Mouse (Mus musculus) yolk sac, embryonic 10.5 days (tissue): ENCODE data around the gene Brinp3.
A peak's percentile ranks its signal among the peaks of the same experiment; 100 is the strongest.
"Not testable (repeated sequence)": the region's sequence is repeated elsewhere in the genome, so short reads cannot be mapped to it uniquely, and the experiment has no call there.

ENCODE experiments used
- DNase-seq: peaks from one replicate; pipeline ENCODE4 v3.0.0-alpha.2; 2017; ENCODE audit warnings: low spot score

The Brinp3 gene

DNA sequence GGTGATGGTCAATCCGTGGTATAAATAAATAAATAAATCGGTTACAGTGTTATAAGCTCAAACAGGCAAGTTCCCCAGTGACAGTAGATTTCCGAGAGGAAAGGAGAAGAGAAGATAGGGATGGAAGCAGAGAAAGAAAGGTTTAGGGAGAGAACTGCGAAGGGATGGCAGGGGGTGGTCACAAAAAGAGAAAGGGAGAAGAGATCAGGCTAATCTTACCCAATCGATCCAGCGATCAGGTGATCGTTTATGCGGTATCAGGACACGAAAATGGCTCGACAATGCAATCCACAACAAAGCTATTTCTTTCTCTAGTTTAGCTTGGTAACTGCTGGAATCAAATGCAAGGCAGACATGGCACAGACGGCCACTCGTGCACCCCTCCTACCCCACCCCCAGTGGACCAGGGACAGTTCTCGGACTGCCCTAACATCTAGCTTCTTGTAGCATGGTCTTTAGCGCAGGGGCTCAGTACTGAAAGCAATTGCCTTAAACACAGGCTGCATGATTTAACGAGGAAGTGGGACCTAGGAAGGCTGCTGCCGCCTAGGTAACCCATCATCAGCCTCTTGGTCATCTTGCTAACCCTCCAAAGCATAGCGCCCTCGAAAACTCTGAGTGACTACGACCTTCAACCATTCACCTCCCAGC, at the start of gene Brinp3:
Gene Brinp3, plus strand, starts transcription at position 80 of the 651 bp plus-strand sequence.
- DNase-seq: no peak

GRCm38 (mm10) chr1:146494221-146494620, 339 bp upstream of the Brinp3 start:
- no peak for DNase-seq

GRCm38 (mm10) chr1:146495386-146495785, 826 bp downstream of the Brinp3 start:
- DNase-seq: no peak

GRCm38 (mm10) chr1:146497381-146498081, 3.0 kb downstream of the Brinp3 start:
- DNase-seq: peak; percentile 16

DNA sequence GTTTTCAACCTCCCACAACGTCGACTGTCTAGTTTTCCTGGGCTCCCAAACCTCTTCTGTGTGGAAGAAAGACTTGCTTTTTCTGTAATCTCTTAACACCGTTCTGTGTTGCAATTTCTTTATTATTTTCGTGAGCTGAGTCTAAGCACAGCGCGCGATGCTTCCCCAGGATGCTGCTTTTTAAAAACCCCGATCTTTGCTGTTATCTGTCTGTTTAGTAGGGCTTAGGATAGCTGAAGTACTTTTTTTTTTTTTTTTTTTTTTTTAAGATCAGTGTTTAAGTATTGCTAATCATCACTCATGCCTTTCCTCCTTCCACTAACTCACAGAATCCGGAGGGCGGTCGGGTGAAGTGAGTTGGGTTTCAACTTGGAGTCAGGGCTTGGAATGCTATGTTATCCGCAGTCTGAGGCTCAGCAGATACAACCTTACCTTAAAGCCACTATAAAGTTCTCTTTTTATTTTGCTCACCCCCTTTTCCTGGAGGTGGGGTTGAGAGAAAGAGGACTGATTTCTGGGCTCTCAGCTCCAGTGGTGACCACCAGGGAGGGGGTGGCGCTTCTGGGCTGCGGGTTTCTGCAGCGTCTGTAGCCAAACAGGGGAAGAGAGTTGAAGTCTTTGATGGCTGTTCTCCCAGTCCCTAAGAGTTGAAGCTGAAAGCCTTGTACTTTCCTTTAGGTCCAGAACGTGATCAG, 3.7 kb downstream of the Brinp3 start:
- peak; percentile 15 for DNase-seq

GRCm38 (mm10) chr1:146498780-146499114, 4.2 kb downstream of the Brinp3 start:
- peak; percentile 15 for DNase-seq

DNA sequence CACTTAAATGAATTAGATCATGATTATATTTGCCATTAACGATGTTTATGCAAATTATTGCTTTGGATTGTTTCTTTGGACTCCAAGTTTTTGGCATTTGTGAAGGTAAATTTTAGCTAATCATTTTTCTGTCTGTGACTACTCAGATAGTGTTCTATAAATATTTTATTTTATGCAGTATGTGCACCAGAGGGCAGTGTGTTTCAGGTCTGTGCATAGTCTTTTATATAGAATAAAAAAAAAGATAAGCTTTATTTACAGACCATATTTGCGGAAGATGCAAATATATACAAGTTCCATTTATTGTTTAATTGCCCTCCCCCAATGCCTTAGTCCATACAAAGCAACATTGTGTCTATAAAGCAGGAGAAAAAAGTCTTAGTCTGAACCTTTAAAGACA, 20.8 kb downstream of the Brinp3 start:
- DNase-seq: no peak

- DNase-seq: no peak
Measured at GRCm38 (mm10) chr1:146523727-146524573, 29.4 kb downstream of the Brinp3 start.

DNA sequence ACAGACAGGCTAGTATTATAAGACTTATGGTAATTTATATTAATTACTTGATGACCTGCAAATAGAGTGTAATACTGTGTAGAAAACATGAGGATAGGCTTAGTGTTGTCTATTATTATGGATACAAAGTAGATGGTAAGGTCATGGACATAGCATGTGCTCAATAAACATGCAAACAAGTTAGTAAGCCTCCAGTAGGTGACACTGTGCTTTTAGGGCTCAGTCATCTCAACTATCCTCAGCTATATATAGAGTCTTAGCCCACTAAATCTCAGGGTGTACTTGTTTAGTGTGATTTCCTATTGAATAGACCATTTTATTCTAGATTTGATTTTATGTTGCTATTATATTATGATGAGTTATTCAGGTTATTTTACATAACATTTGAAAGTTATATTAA, 34.0 kb downstream of the Brinp3 start:
- no peak for DNase-seq

- DNase-seq: no peak
Measured at GRCm38 (mm10) chr1:146546847-146547428, 52.4 kb downstream of the Brinp3 start.

- no peak for DNase-seq
Measured at GRCm38 (mm10) chr1:146556982-146557381, 62.4 kb downstream of the Brinp3 start.

GRCm38 (mm10) chr1:146562144-146562543, 67.6 kb downstream of the Brinp3 start:
- DNase-seq: no peak

DNA sequence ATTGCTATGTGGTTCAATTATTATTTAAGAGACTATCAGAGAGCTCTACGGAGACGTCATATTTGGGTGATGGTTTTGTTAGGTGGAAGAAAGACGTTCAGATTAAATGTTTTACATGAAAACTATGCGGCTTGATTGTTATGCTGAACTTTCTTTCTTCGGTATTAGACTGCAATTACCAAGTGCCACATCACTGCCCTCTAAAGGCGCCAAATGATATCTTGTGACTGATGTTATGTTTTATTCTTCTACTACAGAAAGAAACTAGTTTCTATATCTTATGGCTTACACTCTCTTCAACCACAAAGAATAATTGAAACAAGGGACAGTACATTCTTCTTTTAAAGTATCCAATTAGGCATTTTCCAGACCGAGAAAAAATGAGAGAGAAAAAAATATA, 89.6 kb downstream of the Brinp3 start:
- no peak for DNase-seq

- no peak for DNase-seq
Measured at GRCm38 (mm10) chr1:146632895-146633294, 138.3 kb downstream of the Brinp3 start.

DNA sequence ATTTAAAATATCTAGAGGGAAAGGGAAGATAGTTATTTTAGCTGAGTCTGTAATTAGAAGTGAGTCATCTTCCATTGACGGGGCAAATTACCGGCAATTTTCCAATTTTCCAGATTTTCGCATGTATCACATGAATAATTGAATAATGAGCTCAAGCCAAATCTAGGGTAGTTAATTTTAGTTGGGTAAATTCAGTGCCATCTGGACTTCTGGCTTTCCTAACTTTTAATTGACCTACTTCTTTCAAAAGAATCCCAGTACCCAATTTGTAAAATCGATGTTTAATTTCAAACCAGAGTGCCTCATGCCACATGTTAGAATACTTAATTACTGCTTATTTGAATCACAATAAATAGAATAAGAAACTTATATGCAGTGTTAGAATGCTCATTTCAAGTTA, 162.7 kb downstream of the Brinp3 start:
- DNase-seq: no peak

DNA sequence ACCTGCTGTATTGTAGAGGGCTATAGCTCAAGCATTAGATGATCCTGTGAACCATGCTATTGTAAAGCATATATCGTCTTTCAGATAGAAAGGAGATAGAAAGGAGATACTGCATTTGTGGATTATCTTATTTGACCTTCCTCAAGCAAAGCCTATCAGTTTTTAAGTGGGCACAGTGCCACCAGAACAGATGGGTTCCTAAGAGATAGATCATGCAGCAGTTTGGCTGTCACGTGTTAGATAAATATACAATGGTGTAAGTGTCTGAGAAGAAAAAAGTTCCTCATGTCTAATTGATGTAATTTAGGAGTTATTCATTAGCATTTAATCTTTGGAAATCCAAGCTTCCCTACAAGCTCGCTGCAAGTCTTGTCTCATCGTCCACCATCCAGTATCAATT, 206.2 kb downstream of the Brinp3 start:
- DNase-seq: no peak

GRCm38 (mm10) chr1:146719556-146719955, 225.0 kb downstream of the Brinp3 start:
- no peak for DNase-seq

DNA sequence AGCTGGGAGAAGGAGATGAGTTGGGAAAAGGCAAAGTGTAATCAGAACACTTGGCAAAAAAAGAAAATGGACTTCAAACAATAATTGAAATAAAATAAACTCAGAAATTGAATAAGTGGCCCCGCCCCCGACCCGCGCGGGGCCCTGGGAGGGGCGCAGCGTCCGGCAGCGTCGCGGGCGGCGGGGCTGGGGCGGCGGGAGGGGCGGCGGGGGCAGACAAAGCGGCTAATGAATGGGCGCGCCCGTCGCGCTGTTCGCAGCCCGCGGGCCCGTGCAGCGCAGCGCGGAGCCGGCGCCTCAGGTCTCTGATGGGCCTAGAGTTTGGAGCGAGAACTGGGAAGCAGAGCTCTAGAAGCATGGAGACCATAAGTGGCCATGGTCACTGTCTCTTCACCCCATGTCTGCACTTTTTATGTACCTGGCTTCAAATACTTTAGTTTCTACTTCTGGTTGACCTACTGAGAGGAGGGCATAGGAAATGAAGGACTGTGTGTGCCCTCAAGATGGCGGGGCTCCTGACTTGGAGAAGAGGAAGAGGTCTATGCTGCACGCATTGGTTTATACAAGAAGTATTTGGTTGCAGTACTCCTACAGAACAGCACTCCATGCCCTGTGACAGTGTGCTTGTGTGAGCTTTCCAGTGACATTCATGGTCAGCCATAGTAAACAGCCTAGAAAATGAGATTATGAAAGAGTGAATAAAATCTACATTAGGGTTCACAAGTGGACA, 230.4 kb downstream of the Brinp3 start:
- not testable (repeated sequence) for DNase-seq

- DNase-seq: no peak
Measured at GRCm38 (mm10) chr1:146751066-146751465, 256.5 kb downstream of the Brinp3 start.

- DNase-seq: no peak
Measured at GRCm38 (mm10) chr1:146783259-146783658, 288.7 kb downstream of the Brinp3 start.

GRCm38 (mm10) chr1:146787236-146787635, 292.7 kb downstream of the Brinp3 start:
- DNase-seq: no peak
